Mouse (Mus musculus): ENCODE measurements around the gene Fer1l5. TPM values are rescaled to one million over a fixed set of nuclear protein-coding genes. Genes with fewer than 3 reads are reported as not detected.

The Fer1l5 gene
- polyA plus RNA-seq, 1 experiment from 2014 or later, result 0.67 TPM

- peaks cover 25% of the 10 kb centered on the region for H3K36me3 ChIP-seq
- peaks cover 20% of the 10 kb centered on the region for H3K4me1 ChIP-seq (replicated peaks)
- peak overlapping the region; percentile 95; the same call in 1 of the 2 replicates for H3K9ac ChIP-seq
- H3K4me3 ChIP-seq, result peak overlapping the region; percentile 95
- WGBS, result 36% methylated on average over 12 of the region's 12 CpGs
- H3K27ac ChIP-seq, result no peak overlapping the region
- H3K4me2 ChIP-seq, result peak overlapping the region; percentile 63
- no peak for ATAC-seq (replicated peaks; ENCODE audit: insufficient number of reproducible peaks, insufficient read depth, low FRiP score, low read depth)
- H3K27me3 ChIP-seq, result no peaks in the 10 kb centered on the region
- H3K9me3 ChIP-seq (replicated peaks), result no peaks in the 10 kb centered on the region
Observed at GRCm38 (mm10) chr1:36367698-36368097, 4.4 kb upstream of the Fer1l5 start.

GRCm38 (mm10) chr1:36368112-36368968 lies 3.8 kb upstream of the Fer1l5 start:
- peak; percentile 82 for ATAC-seq (replicated peaks; ENCODE audit: insufficient number of reproducible peaks, insufficient read depth, low FRiP score, low read depth)
- Histone ChIP-seq H3K9ac (peak overlapping the region; percentile 95), H3K36me3 (peaks cover 20% of the 10 kb centered on the region), H3K4me1 (replicated peaks) (peaks cover 20% of the 10 kb centered on the region), H3K27ac (peak overlapping the region; percentile 88), H3K4me2 (peak overlapping the region; percentile 63), H3K4me3 (peak overlapping the region; percentile 95), H3K9me3 (replicated peaks) (no peaks in the 10 kb centered on the region), H3K27me3 (no peaks in the 10 kb centered on the region)
- 3% methylated on average over 52 of the region's 55 CpGs for WGBS

GRCm38 (mm10) chr1:36368969-36369645 lies 3.0 kb upstream of the Fer1l5 start, which contains the start of gene Kansl3:
Gene Kansl3, minus strand, starts transcription at chr1:36369181.
- peaks cover 12% of the 10 kb centered on the region for H3K36me3 ChIP-seq
- no peaks in the 10 kb centered on the region for H3K9me3 ChIP-seq (replicated peaks)
- no peaks in the 10 kb centered on the region for H3K27me3 ChIP-seq
- peak within 1 kb of the TSS; percentile 95 for H3K9ac ChIP-seq
- peaks cover 20% of the 10 kb centered on the region for H3K4me1 ChIP-seq (replicated peaks)
- peak; percentile 77 for ATAC-seq (replicated peaks; ENCODE audit: insufficient number of reproducible peaks, insufficient read depth, low FRiP score, low read depth)
- H3K27ac ChIP-seq, result peak within 1 kb of the TSS; percentile 88
- H3K4me2 ChIP-seq, result peak within 1 kb of the TSS; percentile 63
- 3% methylated on average over 61 of the region's 61 CpGs for WGBS
- H3K4me3 ChIP-seq, result peak within 1 kb of the TSS; percentile 95

- ATAC-seq (replicated peaks; ENCODE audit: insufficient number of reproducible peaks, insufficient read depth, low FRiP score, low read depth), result no peak
- Histone ChIP-seq H3K9me3 (replicated peaks) (no peaks in the 10 kb centered on the region), H3K4me2 (no peak overlapping the region), H3K4me3 (no peak overlapping the region), H3K9ac (no peak overlapping the region), H3K27ac (no peak overlapping the region), H3K36me3 (peaks cover under 1% of the 10 kb centered on the region; the same call in 1 of the 2 replicates), H3K27me3 (no peaks in the 10 kb centered on the region), H3K4me1 (replicated peaks) (peaks cover 19% of the 10 kb centered on the region)
- WGBS, result 78% methylated on average over 6 of the region's 6 CpGs
Observed at GRCm38 (mm10) chr1:36370918-36371317, 1.2 kb upstream of the Fer1l5 start.

- no peak overlapping the region for H3K27ac ChIP-seq
- no peaks in the 10 kb centered on the region for H3K4me1 ChIP-seq (replicated peaks)
- no peaks in the 10 kb centered on the region for H3K27me3 ChIP-seq
- H3K4me2 ChIP-seq, result no peak overlapping the region
- ATAC-seq (replicated peaks; ENCODE audit: insufficient number of reproducible peaks, insufficient read depth, low FRiP score, low read depth), result no peak
- H3K9me3 ChIP-seq (replicated peaks), result no peaks in the 10 kb centered on the region
- 61% methylated on average over 6 of the region's 6 CpGs for WGBS
- no peak overlapping the region for H3K9ac ChIP-seq
- H3K36me3 ChIP-seq, result no peaks in the 10 kb centered on the region
- no peak overlapping the region for H3K4me3 ChIP-seq
Observed at GRCm38 (mm10) chr1:36378880-36379279, 6.8 kb downstream of the Fer1l5 start.

GRCm38 (mm10) chr1:36379582-36379981 lies 7.5 kb downstream of the Fer1l5 start:
- no peak overlapping the region for H3K4me2 ChIP-seq
- 67% methylated on average over 4 of the region's 4 CpGs for WGBS
- H3K27me3 ChIP-seq, result no peaks in the 10 kb centered on the region
- H3K4me3 ChIP-seq, result no peak overlapping the region
- H3K9me3 ChIP-seq (replicated peaks), result no peaks in the 10 kb centered on the region
- no peaks in the 10 kb centered on the region for H3K4me1 ChIP-seq (replicated peaks)
- H3K27ac ChIP-seq, result no peak overlapping the region
- no peak overlapping the region for H3K9ac ChIP-seq
- ATAC-seq (replicated peaks; ENCODE audit: insufficient number of reproducible peaks, insufficient read depth, low FRiP score, low read depth), result no peak
- H3K36me3 ChIP-seq, result no peaks in the 10 kb centered on the region

GRCm38 (mm10) chr1:36397041-36397440 lies 24.9 kb downstream of the Fer1l5 start:
- no peak overlapping the region for H3K9ac ChIP-seq
- no peaks in the 10 kb centered on the region for H3K27me3 ChIP-seq
- no peaks in the 10 kb centered on the region for H3K36me3 ChIP-seq
- WGBS, result 21% methylated on average over 6 of the region's 6 CpGs
- H3K9me3 ChIP-seq (replicated peaks), result no peaks in the 10 kb centered on the region
- no peak for ATAC-seq (replicated peaks; ENCODE audit: insufficient number of reproducible peaks, insufficient read depth, low FRiP score, low read depth)
- no peak overlapping the region for H3K27ac ChIP-seq
- no peak overlapping the region for H3K4me3 ChIP-seq
- H3K4me1 ChIP-seq (replicated peaks), result 0 out of 2 replicates have a peak, but pooled peaks cover 5% of the 10 kb centered on the region
- no peak overlapping the region for H3K4me2 ChIP-seq

GRCm38 (mm10) chr1:36401509-36401908 lies 29.4 kb downstream of the Fer1l5 start:
- no peak overlapping the region for H3K4me3 ChIP-seq
- no peak overlapping the region for H3K27ac ChIP-seq
- no peaks in the 10 kb centered on the region for H3K36me3 ChIP-seq
- 72% methylated on average over 4 of the region's 4 CpGs for WGBS
- no peaks in the 10 kb centered on the region for H3K9me3 ChIP-seq (replicated peaks)
- no peak for ATAC-seq (replicated peaks; ENCODE audit: insufficient number of reproducible peaks, insufficient read depth, low FRiP score, low read depth)
- no peaks in the 10 kb centered on the region for H3K4me1 ChIP-seq (replicated peaks)
- no peak overlapping the region for H3K4me2 ChIP-seq
- H3K9ac ChIP-seq, result no peak overlapping the region
- no peaks in the 10 kb centered on the region for H3K27me3 ChIP-seq

GRCm38 (mm10) chr1:36404531-36404930 lies 32.4 kb downstream of the Fer1l5 start:
- no peak overlapping the region for H3K4me3 ChIP-seq
- H3K27me3 ChIP-seq, result no peaks in the 10 kb centered on the region
- no peaks in the 10 kb centered on the region for H3K9me3 ChIP-seq (replicated peaks)
- H3K27ac ChIP-seq, result no peak overlapping the region
- no peaks in the 10 kb centered on the region for H3K4me1 ChIP-seq (replicated peaks)
- H3K4me2 ChIP-seq, result no peak overlapping the region
- ATAC-seq (replicated peaks; ENCODE audit: insufficient number of reproducible peaks, insufficient read depth, low FRiP score, low read depth), result no peak
- no peak overlapping the region for H3K9ac ChIP-seq
- WGBS, result 60% methylated on average over 6 of the region's 6 CpGs
- no peaks in the 10 kb centered on the region for H3K36me3 ChIP-seq

GRCm38 (mm10) chr1:36429511-36429910 lies 57.4 kb downstream of the Fer1l5 start:
- WGBS, result 83% methylated on average over 2 of the region's 2 CpGs
- Histone ChIP-seq H3K9me3 (replicated peaks) (no peaks in the 10 kb centered on the region), H3K4me2 (no peak overlapping the region), H3K27me3 (no peaks in the 10 kb centered on the region), H3K9ac (no peak overlapping the region), H3K27ac (no peak overlapping the region), H3K4me1 (replicated peaks) (peaks cover 4% of the 10 kb centered on the region; the same call in 1 of the 2 replicates), H3K4me3 (no peak overlapping the region), H3K36me3 (peaks cover 60% of the 10 kb centered on the region)
- ATAC-seq (replicated peaks; ENCODE audit: insufficient number of reproducible peaks, insufficient read depth, low FRiP score, low read depth), result no peak

- Histone ChIP-seq H3K4me1 (replicated peaks) (peaks cover 4% of the 10 kb centered on the region; the same call in 1 of the 2 replicates), H3K9ac (no peak overlapping the region), H3K27ac (no peak overlapping the region), H3K4me2 (no peak overlapping the region), H3K9me3 (replicated peaks) (no peaks in the 10 kb centered on the region), H3K27me3 (no peaks in the 10 kb centered on the region), H3K4me3 (no peak overlapping the region), H3K36me3 (peaks cover 61% of the 10 kb centered on the region)
- 75% methylated on average over 4 of the region's 4 CpGs for WGBS
- no peak for ATAC-seq (replicated peaks; ENCODE audit: insufficient number of reproducible peaks, insufficient read depth, low FRiP score, low read depth)
Observed at GRCm38 (mm10) chr1:36432999-36433398, 60.9 kb downstream of the Fer1l5 start.

Measured in heart, embryonic 15.5 days (tissue).